Mouse (Mus musculus) monocyte, adult 5-6 weeks (primary cell): ENCODE measurements at regions not wholly inside any gene's neighbourhood (a gene's known extent, or its start where the extent isn't known, plus 50 kb on each side); places are given as distances from the start of the nearest gene placed in this dataset.

Experiments used
- ATAC-seq: fragments of 153-309, 156-312 bp; replicated peaks from 2 replicates; pipeline ENCODE4 v1.8.0; 2017; ENCODE audit warnings: mild to moderate bottlenecking; ENCODE audit not compliant: low TSS enrichment, insufficient number of reproducible peaks, severe bottlenecking, poor library complexity, low FRiP score

- no peak for ATAC-seq
These were observed 239.5 kb downstream of the Insig2 start for GRCm38 (mm10) chr1:121092870-121093269.

- no peak for ATAC-seq
These were observed 235.5 kb downstream of the Insig2 start for GRCm38 (mm10) chr1:121096551-121097550.

- no peak for ATAC-seq
These were observed 220.5 kb downstream of the Insig2 start for GRCm38 (mm10) chr1:121111776-121112344.

- no peak for ATAC-seq
These were observed 219.9 kb downstream of the Insig2 start for GRCm38 (mm10) chr1:121112464-121112863.

- ATAC-seq = no peak
These were observed 215.8 kb downstream of the Insig2 start for GRCm38 (mm10) chr1:121116626-121117025.

GRCm38 (mm10) chr1:121123436-121123835 lies 209.0 kb downstream of the Insig2 start:
- ATAC-seq = no peak

GRCm38 (mm10) chr1:121136284-121136683 lies 196.1 kb downstream of the Insig2 start:
- ATAC-seq = no peak

- ATAC-seq = no peak
These were observed 195.5 kb downstream of the Insig2 start for GRCm38 (mm10) chr1:121136846-121137245.

- no peak for ATAC-seq
These were observed 187.4 kb downstream of the Insig2 start for GRCm38 (mm10) chr1:121144981-121145380.

GRCm38 (mm10) chr1:121153476-121153875 lies 178.9 kb downstream of the Insig2 start:
- ATAC-seq = no peak

- no peak for ATAC-seq
These were observed 177.8 kb downstream of the Insig2 start for GRCm38 (mm10) chr1:121154616-121155015.

GRCm38 (mm10) chr1:121168651-121169050 lies 163.7 kb downstream of the Insig2 start:
- ATAC-seq = no peak

- no peak for ATAC-seq
These were observed 155.8 kb downstream of the Insig2 start for GRCm38 (mm10) chr1:121176541-121176940.

- no peak for ATAC-seq
These were observed 155.1 kb downstream of the Insig2 start for GRCm38 (mm10) chr1:121177136-121177907.

- ATAC-seq = no peak
These were observed 154.5 kb downstream of the Insig2 start for GRCm38 (mm10) chr1:121177908-121178311.

- ATAC-seq = no peak
These were observed 153.7 kb downstream of the Insig2 start for GRCm38 (mm10) chr1:121178611-121179245.

- no peak for ATAC-seq
These were observed 151.9 kb downstream of the Insig2 start for GRCm38 (mm10) chr1:121180273-121181030.

- no peak for ATAC-seq
These were observed 143.5 kb downstream of the Insig2 start for GRCm38 (mm10) chr1:121188895-121189294.
